Mouse (Mus musculus) forebrain, postnatal 0 days (tissue): ENCODE measurements at regions not wholly inside any gene's neighbourhood (a gene's known extent, or its start where the extent isn't known, plus 50 kb on each side); places are given as distances from the start of the nearest gene placed in this dataset.

ENCODE experiments used
- ATAC-seq: fragments of 200-750 bp; cut with Nextera tagmentation; 2 replicates; pipeline ENCODE4 v1.8.0; 2017; ENCODE audit warnings: mild to moderate bottlenecking, moderate library complexity
- DNase-seq: peaks from one replicate; pipeline ENCODE4 v3.0.0-alpha.2; 2015
- H3K27ac ChIP-seq: fragments of 300-500 bp; sonication (generic); 2 replicates; pipeline ENCODE4 v1.5.1; 2014; ENCODE audit warnings: low read depth, mild to moderate bottlenecking, antibody characterized with exemption, low read length, moderate library complexity, mixed read lengths
- H3K27me3 ChIP-seq: fragments of 300-500 bp; sonication (generic); 2 replicates; pipeline ENCODE4 v1.6.1; 2014; ENCODE audit warnings: mild to moderate bottlenecking, low read length, mixed read lengths; ENCODE audit not compliant: insufficient read depth
- H3K36me3 ChIP-seq: fragments of 300-500 bp; sonication (generic); 2 replicates; pipeline ENCODE4 v1.6.1; 2014; ENCODE audit warnings: mild to moderate bottlenecking, moderate library complexity; ENCODE audit not compliant: insufficient read depth
- H3K4me1 ChIP-seq: fragments of 300-500 bp; sonication (generic); 2 replicates; pipeline ENCODE4 v1.6.1; 2014; ENCODE audit warnings: antibody characterized with exemption; ENCODE audit not compliant: insufficient read depth
- H3K4me2 ChIP-seq: fragments of 300-500 bp; sonication (generic); 2 replicates; pipeline ENCODE4 v1.6.1; 2014; ENCODE audit warnings: low read depth, mild to moderate bottlenecking, moderate library complexity
- H3K4me3 ChIP-seq: fragments of 300-500 bp; sonication (generic); 2 replicates; pipeline ENCODE4 v1.5.1; 2014; ENCODE audit warnings: low read depth, low read length, mixed read lengths
- H3K9ac ChIP-seq: fragments of 300-500 bp; sonication (generic); 2 replicates; pipeline ENCODE4 v1.6.1; 2014; ENCODE audit warnings: mild to moderate bottlenecking
- H3K9me3 ChIP-seq: fragments of 300-500 bp; sonication (generic); 2 replicates; pipeline ENCODE4 v1.6.1; 2016; ENCODE audit warnings: low read length
- CTCF ChIP-seq: sonication (generic); IDR thresholded peaks from 2 replicates; pipeline ENCODE4 v1.5.1; 2016; ENCODE audit warnings: antibody characterized with exemption, control low read depth, low read depth
- WGBS: fragments of 180-500 bp; shearing (Covaris S2); extraction: QIAGEN DNeasy Blood & Tissue Kit; methylation state at CpG from one replicate; pipeline ENCODE4 v1.1.7; 2014; 5-methylcytosine and 5-hydroxymethylcytosine counted together

DNA sequence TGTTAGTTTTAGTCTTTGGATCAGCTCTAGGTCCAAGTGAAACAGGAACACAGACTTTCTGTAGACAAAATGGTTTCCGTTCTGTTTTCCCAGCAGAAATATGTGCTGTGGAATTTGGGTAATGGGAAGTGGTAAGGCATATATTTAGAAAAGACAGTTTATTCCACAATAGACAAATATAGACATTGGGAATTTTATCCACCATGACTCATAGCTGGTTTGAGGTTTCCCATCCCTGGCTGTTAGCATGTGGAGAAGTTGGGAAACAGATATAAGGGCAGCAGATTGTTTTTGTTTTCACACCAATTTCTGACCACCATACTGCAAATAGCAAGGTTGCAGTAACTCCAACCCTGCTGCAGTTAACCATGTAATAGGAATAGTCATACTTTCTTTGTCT lies 385.0 kb upstream of the Adam34 start:
- TF ChIP-seq CTCF = no peak
- WGBS = 91% methylated on average over 1 of the region's 1 CpGs
- Histone ChIP-seq H3K27ac (no peak overlapping the region), H3K4me2 (no peak overlapping the region), H3K9me3 (no peaks in the 10 kb centered on the region), H3K4me1 (no peaks in the 10 kb centered on the region), H3K36me3 (no peaks in the 10 kb centered on the region), H3K9ac (no peak overlapping the region), H3K4me3 (no peak overlapping the region), H3K27me3 (no peaks in the 10 kb centered on the region)
- DNase-seq (no peak), ATAC-seq (no peak)

DNA sequence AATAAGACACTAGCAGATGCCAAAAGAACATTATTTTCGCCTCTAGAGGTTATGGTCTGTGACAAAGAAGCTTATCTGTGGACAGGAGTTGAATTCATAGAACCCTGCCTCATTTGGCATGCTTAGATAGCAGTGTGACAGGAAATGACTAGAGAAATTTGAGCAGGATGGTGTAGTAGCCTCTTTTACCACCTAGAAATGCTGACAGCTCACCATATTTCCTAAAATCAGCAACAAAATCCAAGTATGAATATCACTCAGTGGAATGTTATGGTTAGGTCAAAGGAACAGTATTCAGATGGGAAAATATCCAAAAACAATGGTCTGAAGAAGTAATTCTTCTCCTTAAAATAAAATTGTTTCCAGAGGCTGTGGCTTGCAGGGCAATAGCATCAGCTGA lies 383.6 kb upstream of the Adam34 start:
- DNase-seq (no peak), ATAC-seq (no peak)
- TF ChIP-seq CTCF = no peak
- H3K9me3 ChIP-seq = no peaks in the 10 kb centered on the region
- H3K4me3 ChIP-seq = no peak overlapping the region
- H3K4me1 ChIP-seq = no peaks in the 10 kb centered on the region
- 81% methylated on average over 1 of the region's 1 CpGs for WGBS
- H3K27ac ChIP-seq = no peak overlapping the region
- no peaks in the 10 kb centered on the region for H3K36me3 ChIP-seq
- H3K4me2 ChIP-seq = no peak overlapping the region
- no peaks in the 10 kb centered on the region for H3K27me3 ChIP-seq
- H3K9ac ChIP-seq = no peak overlapping the region

DNA sequence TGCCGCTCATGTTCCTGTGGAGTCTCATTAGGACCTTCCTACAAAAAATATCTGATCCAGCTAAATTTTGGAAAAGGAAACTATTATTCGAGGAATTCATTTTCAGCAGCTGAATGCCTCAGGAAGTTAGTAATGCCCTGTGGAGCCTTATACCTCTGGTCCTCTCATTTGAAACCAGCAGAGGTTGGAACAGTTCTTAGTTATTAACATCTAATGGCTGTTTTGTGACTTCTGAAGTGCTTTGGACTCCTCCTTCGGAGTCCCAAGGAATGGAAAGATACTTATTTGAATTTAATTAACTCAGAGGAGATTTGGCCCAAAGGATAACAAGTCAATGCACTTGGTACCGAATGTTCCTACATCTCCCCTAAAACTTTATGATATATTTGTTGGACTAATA lies 372.2 kb upstream of the Adam34 start:
- Histone ChIP-seq H3K4me2 (no peak overlapping the region), H3K27ac (no peak overlapping the region), H3K9me3 (no peaks in the 10 kb centered on the region), H3K27me3 (no peaks in the 10 kb centered on the region), H3K9ac (no peak overlapping the region), H3K36me3 (no peaks in the 10 kb centered on the region), H3K4me1 (no peaks in the 10 kb centered on the region), H3K4me3 (no peak overlapping the region)
- WGBS = 90% methylated on average over 4 of the region's 4 CpGs
- no peak for DNase-seq
- TF ChIP-seq CTCF = no peak
- ATAC-seq = no peak

DNA sequence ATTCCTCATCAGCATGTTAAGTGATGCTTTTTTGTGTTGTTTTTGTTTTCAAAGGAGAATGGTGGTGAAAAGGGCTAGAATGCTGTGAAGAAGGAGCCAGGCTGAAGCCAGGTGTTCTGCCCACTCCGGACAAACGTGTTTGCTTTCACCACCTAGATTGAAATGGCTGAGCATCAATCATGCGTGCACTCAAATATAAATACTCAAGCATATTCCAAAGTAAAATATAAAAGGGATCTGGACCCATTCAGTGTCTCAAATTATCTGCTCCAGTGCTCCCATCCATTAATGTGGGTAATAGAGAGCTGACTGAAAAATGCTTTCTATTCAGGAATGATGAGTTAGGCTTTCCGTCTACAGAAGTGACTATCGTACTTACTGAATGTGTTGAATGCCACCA lies 349.0 kb upstream of the Adam34 start:
- no peak for TF ChIP-seq CTCF
- no peak for DNase-seq
- no peak overlapping the region for H3K9ac ChIP-seq
- H3K9me3 ChIP-seq = no peaks in the 10 kb centered on the region
- WGBS = 16% methylated on average over 5 of the region's 5 CpGs
- no peaks in the 10 kb centered on the region for H3K27me3 ChIP-seq
- H3K36me3 ChIP-seq = no peaks in the 10 kb centered on the region
- H3K4me3 ChIP-seq = no peak overlapping the region
- no peak for ATAC-seq
- no peaks in the 10 kb centered on the region for H3K4me1 ChIP-seq
- H3K4me2 ChIP-seq = no peak overlapping the region
- no peak overlapping the region for H3K27ac ChIP-seq

DNA sequence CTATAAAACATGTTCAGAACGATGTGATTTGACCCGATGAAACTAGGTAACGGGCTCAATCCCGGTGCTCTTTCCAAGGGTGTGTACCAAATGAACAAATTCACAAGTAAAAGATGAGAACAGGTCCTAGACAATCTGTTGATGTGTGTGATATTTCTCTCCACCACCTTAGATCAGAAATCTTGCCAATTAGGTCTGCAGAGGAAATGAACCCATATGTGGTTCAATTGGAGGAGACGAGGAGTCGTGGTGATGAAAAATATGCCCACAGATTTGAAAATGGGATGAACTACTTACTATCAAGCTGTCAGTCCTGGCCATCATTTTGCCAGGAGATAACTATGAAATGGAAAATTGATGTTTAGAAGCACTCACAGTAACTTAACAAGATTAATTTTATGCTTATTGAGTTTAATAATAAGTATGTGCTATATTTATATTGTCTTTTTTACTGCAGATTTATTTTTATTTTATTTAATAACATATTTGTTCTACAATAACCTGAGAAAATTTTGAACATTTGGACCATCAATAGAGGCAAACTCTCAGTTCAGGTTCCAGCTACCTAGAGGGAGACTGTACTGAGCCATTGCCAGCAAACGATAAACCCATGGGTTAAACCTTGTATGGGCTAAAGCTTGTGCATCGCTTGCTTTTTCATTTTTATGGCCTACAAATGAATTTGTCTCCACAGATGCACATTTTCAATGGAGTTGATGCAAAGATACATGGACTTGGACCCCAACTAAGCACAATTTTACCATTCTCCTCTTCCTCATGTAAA lies 332.9 kb upstream of the Adam34 start:
- Histone ChIP-seq H3K4me1 (no peaks in the 10 kb centered on the region), H3K4me3 (no peak overlapping the region), H3K9me3 (no peaks in the 10 kb centered on the region), H3K27me3 (no peaks in the 10 kb centered on the region), H3K9ac (no peak overlapping the region), H3K4me2 (no peak overlapping the region), H3K36me3 (no peaks in the 10 kb centered on the region), H3K27ac (no peak overlapping the region)
- no peak for TF ChIP-seq CTCF
- 87% methylated on average over 8 of the region's 8 CpGs for whole genome bisulfite sequencing
- ATAC-seq (no peak), DNase-seq (no peak)

DNA sequence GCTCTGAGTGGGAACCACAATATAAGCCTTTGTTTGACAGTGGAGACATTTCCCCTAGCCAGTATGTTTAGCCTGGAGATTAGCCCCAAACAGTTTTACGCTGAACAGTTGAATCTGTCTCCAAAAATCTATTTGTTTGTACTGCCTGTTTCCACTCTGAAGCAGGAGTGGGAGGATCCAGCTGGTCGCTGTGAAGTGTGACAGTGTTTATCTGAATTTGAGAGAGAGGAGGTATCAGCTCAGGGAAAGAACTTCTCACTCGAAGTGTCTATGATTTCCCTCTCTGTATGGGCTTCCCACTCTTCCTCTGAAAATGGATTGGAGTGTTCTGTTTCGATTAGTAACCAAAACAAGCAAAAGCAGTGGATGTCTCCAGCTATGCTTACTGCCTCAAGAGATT lies 324.4 kb upstream of the Adam34 start:
- H3K4me2 ChIP-seq = no peak overlapping the region
- H3K36me3 ChIP-seq = no peaks in the 10 kb centered on the region
- H3K27ac ChIP-seq = no peak overlapping the region
- DNase-seq (no peak), ATAC-seq (no peak; the same call in 1 of the 2 replicates)
- no peak overlapping the region for H3K4me3 ChIP-seq
- no peaks in the 10 kb centered on the region for H3K9me3 ChIP-seq
- H3K27me3 ChIP-seq = no peaks in the 10 kb centered on the region
- 54% methylated on average over 4 of the region's 4 CpGs for WGBS
- no peak overlapping the region for H3K9ac ChIP-seq
- TF ChIP-seq CTCF = no peak
- no peaks in the 10 kb centered on the region for H3K4me1 ChIP-seq

DNA sequence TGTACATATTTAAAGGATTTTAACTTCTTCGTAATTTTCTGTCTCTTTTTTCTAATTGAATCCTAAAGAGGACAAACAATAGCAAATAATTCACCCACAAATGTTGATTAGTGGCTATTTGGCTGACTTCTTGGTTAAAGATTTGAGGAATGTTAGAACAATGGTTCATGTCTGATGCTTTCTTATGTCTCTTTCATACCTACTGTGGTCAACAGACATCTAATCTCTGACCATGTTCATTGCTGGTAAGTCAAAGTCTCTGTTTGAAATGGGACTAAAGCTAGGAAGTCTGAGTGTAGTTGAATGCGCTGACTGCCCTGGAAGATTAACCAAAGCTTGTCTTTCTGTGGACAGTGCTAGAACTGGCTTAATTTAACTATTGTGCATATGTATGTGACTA lies 321.5 kb upstream of the Adam34 start:
- Histone ChIP-seq H3K9me3 (no peaks in the 10 kb centered on the region), H3K9ac (no peak overlapping the region), H3K4me1 (no peaks in the 10 kb centered on the region), H3K27me3 (no peaks in the 10 kb centered on the region), H3K4me2 (no peak overlapping the region), H3K36me3 (no peaks in the 10 kb centered on the region), H3K27ac (no peak overlapping the region), H3K4me3 (no peak overlapping the region)
- TF ChIP-seq CTCF = no peak
- ATAC-seq (no peak), DNase-seq (no peak)
- 90% methylated on average over 2 of the region's 2 CpGs for WGBS

DNA sequence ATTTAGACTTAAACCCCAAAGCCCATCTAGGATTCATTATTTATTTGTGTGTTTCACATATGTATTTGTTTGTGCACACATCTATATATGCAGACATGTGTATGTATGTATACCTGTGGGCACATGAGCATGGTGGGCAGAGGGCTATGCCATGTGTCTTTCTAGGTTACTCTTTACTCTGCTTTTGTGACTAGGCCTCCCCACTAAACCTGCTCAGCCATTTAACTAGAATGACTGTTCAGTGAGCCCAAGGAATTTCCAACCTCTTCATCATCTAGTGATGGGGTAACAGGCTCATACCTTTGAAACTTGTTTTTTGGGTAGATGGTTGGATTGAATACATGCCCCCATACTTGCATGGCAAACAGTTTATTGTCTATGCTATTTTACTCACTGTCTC lies 321.1 kb upstream of the Adam34 start:
- no peaks in the 10 kb centered on the region for H3K27me3 ChIP-seq
- no peak overlapping the region for H3K9ac ChIP-seq
- no peaks in the 10 kb centered on the region for H3K9me3 ChIP-seq
- ATAC-seq (no peak), DNase-seq (no peak)
- TF ChIP-seq CTCF = no peak
- no peak overlapping the region for H3K27ac ChIP-seq
- H3K4me1 ChIP-seq = no peaks in the 10 kb centered on the region
- no peaks in the 10 kb centered on the region for H3K36me3 ChIP-seq
- H3K4me3 ChIP-seq = no peak overlapping the region
- H3K4me2 ChIP-seq = no peak overlapping the region
